Mouse (Mus musculus): Measurements from ENCODE around the gene Ino80b. TPM values are rescaled to one million over a fixed set of nuclear protein-coding genes. Genes with fewer than 3 reads are reported as not detected.

The Ino80b gene
- polyA plus RNA-seq, 1 experiment = 70.3 TPM

DNA sequence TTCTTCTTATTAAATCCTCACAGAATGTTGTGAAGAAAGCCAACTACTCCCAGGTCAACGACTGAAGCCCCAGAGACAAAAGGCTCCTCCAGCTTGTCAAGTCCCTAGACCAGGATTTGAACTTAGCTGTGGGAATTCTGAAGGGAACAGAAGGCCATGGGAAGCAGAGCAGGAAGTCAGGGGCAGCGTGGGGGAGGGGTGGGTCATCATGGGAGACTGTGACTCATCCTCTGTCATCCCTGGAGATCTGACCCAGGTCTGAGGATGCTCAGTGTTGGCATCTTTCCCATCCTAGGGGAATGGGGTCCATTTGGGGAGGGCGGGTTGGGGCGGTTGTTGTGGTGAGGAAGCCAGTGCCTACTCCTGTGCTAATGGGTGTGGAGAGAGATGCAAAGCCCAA, 16.4 kb upstream of the Ino80b start:
- no peaks in the 10 kb centered on the region for H3K27me3 ChIP-seq (ENCODE audit: control insufficient read depth, insufficient read depth, low read length)
- H3K4me1 ChIP-seq (ENCODE audit: control insufficient read depth, insufficient read depth, insufficient read length, low read length) = peaks cover 9% of the 10 kb centered on the region
- H3K4me3 ChIP-seq (ENCODE audit: low read depth, low read length) = no peak overlapping the region
- peaks cover 6% of the 10 kb centered on the region; the same call in 1 of the 2 replicates for H3K36me3 ChIP-seq (ENCODE audit: control insufficient read depth, insufficient read depth, low read length)
- no peak overlapping the region for H3K27ac ChIP-seq (ENCODE audit: insufficient read depth, low read depth, low read length)
- TF ChIP-seq POLR2A (IDR thresholded peaks at IDR 0.05; ENCODE audit: low read depth, low read length) = no peak
- no peak for TF ChIP-seq CTCF (IDR thresholded peaks at IDR 0.05; ENCODE audit: extremely low read depth, insufficient read length, insufficient replicate concordance, low read depth, low read length)
- 67% methylated on average over 4 of the region's 4 CpGs for WGBS

DNA sequence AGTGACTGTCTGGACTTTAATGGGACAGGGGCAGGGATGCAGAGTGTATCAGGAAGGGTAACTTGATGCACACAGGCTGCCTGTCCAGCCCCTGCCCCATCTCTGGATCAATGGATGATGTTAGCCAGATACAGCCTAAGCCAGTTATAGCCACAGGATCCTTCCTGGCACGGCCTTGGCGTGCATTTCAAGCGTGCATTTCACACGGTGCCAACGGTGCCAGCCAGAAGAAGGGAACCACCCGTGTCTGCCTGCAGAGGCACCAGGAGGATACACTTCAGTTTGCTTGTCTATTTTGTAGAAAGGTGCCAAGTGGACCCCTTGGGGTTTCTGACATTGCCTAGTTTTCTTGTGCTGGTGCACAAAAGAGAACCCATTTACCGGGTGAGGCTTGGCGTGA, 14.8 kb upstream of the Ino80b start:
- Histone ChIP-seq H3K4me1 (ENCODE audit: control insufficient read depth, insufficient read depth, insufficient read length, low read length) (peaks cover 11% of the 10 kb centered on the region), H3K4me3 (ENCODE audit: low read depth, low read length) (no peak overlapping the region), H3K27me3 (ENCODE audit: control insufficient read depth, insufficient read depth, low read length) (no peaks in the 10 kb centered on the region), H3K36me3 (ENCODE audit: control insufficient read depth, insufficient read depth, low read length) (peaks cover 6% of the 10 kb centered on the region; the same call in 1 of the 2 replicates), H3K27ac (ENCODE audit: insufficient read depth, low read depth, low read length) (no peak overlapping the region)
- WGBS = 91% methylated on average over 8 of the region's 8 CpGs
- TF ChIP-seq CTCF (IDR thresholded peaks at IDR 0.05; ENCODE audit: extremely low read depth, insufficient read length, insufficient replicate concordance, low read depth, low read length) (no peak), POLR2A (IDR thresholded peaks at IDR 0.05; ENCODE audit: low read depth, low read length) (no peak)

DNA sequence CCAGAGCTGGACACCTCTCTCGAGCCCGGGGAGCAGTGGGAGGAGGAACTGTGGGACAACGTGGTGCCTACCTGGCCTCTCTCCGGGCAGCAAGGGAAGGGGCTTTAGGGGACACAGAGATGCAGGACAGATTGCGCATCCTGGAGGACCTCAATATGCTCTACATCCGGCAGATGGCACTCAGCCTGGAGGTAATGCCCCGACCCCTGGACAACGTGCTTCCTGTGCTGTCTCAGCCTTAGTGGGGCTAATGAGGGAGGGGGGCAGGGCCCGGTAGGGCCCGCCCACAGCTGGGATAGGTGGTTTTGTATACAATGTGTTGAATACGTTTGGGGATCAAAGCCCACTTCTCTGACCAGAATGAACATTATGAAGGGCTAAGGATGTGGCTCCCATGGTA, 12.8 kb upstream of the Ino80b start:
- Histone ChIP-seq H3K27me3 (ENCODE audit: control insufficient read depth, insufficient read depth, low read length) (no peaks in the 10 kb centered on the region), H3K4me1 (ENCODE audit: control insufficient read depth, insufficient read depth, insufficient read length, low read length) (peaks cover 21% of the 10 kb centered on the region), H3K4me3 (ENCODE audit: low read depth, low read length) (peak overlapping the region; percentile 83), H3K36me3 (ENCODE audit: control insufficient read depth, insufficient read depth, low read length) (peaks cover 6% of the 10 kb centered on the region; the same call in 1 of the 2 replicates), H3K27ac (ENCODE audit: insufficient read depth, low read depth, low read length) (peak overlapping the region; percentile 93)
- no peak for TF ChIP-seq POLR2A (IDR thresholded peaks at IDR 0.05; ENCODE audit: low read depth, low read length)
- TF ChIP-seq CTCF (IDR thresholded peaks at IDR 0.05; ENCODE audit: extremely low read depth, insufficient read length, insufficient replicate concordance, low read depth, low read length) = no peak
- WGBS = 9% methylated on average over 11 of the region's 11 CpGs

DNA sequence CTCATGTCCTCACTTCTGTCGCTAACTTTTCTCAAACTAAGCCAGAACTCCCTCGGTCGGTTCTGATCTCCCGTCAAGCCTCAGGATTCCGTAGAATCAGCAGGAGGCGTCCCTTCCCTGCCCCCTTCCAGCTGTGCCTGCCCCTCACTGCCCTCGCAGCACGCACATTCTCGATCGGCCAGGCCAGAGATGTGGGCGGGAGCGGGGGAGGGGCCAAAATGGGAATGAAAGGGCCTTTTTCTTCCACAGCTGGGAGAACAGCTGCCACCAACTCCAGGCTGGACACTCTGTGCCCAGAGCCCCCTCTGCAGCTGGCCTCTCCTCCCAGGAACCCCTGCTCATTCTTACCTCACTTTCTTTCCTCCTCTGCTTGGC, 12.3 kb upstream of the Ino80b start:
- peak overlapping the region; percentile 93 for H3K27ac ChIP-seq (ENCODE audit: insufficient read depth, low read depth, low read length)
- TF ChIP-seq CTCF (IDR thresholded peaks at IDR 0.05; ENCODE audit: extremely low read depth, insufficient read length, insufficient replicate concordance, low read depth, low read length) (peak; percentile 9; the same call in 1 of the 2 replicates), POLR2A (IDR thresholded peaks at IDR 0.05; ENCODE audit: low read depth, low read length) (peak; percentile 45)
- H3K4me1 ChIP-seq (ENCODE audit: control insufficient read depth, insufficient read depth, insufficient read length, low read length) = peaks cover 22% of the 10 kb centered on the region
- 1% methylated on average over 12 of the region's 12 CpGs for WGBS
- no peaks in the 10 kb centered on the region for H3K27me3 ChIP-seq (ENCODE audit: control insufficient read depth, insufficient read depth, low read length)
- H3K4me3 ChIP-seq (ENCODE audit: low read depth, low read length) = peak overlapping the region; percentile 83
- peaks cover 6% of the 10 kb centered on the region; the same call in 1 of the 2 replicates for H3K36me3 ChIP-seq (ENCODE audit: control insufficient read depth, insufficient read depth, low read length)

DNA sequence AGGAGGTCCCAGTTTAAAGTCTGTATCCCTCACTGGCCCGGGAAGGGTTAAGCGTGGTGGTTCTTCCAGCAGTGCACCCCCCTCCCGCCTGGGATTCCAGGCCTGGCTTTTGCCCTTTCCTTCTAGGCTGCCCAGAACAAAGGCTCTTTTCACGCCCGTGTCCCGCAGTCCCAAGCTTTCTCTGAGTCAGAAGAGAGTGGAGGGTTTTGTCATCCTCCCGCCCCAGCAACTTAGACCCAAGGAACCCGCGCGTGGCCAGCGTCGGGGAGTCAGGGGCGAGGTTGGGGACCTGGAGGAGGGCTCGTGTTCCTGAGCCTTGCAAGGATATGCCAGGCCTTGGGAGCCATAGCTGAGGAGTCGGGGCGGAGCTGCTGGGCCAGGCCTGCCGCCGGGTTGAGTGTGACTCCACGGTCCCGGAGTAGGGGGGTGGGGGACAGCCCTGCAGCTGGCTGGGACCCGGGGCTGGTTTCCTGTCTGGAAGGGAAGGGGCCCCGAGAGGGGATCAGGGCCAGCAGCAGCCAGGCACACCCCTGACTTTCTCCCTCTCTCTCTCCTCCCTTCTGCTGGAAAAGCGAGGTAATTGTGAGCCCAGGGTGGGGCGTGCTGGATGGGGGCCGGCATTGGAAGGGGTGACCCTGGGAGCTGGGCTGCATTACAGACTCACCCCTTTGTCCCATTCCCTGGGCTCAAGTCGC, 11.8 kb upstream of the Ino80b start:
- Histone ChIP-seq H3K36me3 (ENCODE audit: control insufficient read depth, insufficient read depth, low read length) (peaks cover 6% of the 10 kb centered on the region; the same call in 1 of the 2 replicates), H3K4me1 (ENCODE audit: control insufficient read depth, insufficient read depth, insufficient read length, low read length) (peaks cover 21% of the 10 kb centered on the region), H3K27ac (ENCODE audit: insufficient read depth, low read depth, low read length) (peak overlapping the region; percentile 93), H3K27me3 (ENCODE audit: control insufficient read depth, insufficient read depth, low read length) (no peaks in the 10 kb centered on the region), H3K4me3 (ENCODE audit: low read depth, low read length) (peak overlapping the region; percentile 83)
- WGBS = 1% methylated on average over 26 of the region's 26 CpGs
- TF ChIP-seq POLR2A (IDR thresholded peaks at IDR 0.05; ENCODE audit: low read depth, low read length) (peak; percentile 41), CTCF (IDR thresholded peaks at IDR 0.05; ENCODE audit: extremely low read depth, insufficient read length, insufficient replicate concordance, low read depth, low read length) (no peak)

DNA sequence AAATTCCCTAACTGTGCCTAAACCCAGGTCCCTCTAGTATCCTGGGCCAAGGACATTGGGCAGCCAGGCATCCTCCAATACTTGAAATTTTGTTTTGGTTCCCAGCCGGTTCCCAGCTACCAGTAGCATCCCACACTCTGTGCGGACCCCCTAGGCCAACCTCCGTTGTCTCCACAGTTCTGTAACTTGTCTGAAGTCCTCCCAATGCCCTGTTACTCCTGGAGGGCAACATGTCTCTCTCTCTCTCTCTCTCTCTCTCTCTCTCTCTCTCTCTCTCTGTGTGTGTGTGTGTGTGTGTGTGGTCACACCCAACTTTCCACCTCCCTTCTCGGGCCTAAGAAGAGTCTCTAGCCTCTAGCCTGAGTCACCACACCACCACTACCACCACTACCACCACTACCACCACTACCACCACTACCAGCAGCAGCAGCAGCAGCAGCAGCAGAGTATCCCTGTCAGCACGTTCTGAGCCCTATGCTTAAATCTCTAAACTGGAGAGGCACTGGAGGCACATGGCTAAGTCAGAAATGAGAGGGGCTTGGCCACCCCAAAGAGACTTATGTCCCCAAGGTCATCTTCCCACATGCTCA, 11.2 kb upstream of the Ino80b start:
- TF ChIP-seq POLR2A (IDR thresholded peaks at IDR 0.05; ENCODE audit: low read depth, low read length) = no peak
- TF ChIP-seq CTCF (IDR thresholded peaks at IDR 0.05; ENCODE audit: extremely low read depth, insufficient read length, insufficient replicate concordance, low read depth, low read length) = no peak
- H3K27me3 ChIP-seq (ENCODE audit: control insufficient read depth, insufficient read depth, low read length) = no peaks in the 10 kb centered on the region
- peak overlapping the region; percentile 83 for H3K4me3 ChIP-seq (ENCODE audit: low read depth, low read length)
- H3K36me3 ChIP-seq (ENCODE audit: control insufficient read depth, insufficient read depth, low read length) = peaks cover 6% of the 10 kb centered on the region; the same call in 1 of the 2 replicates
- WGBS = 15% methylated on average over 5 of the region's 5 CpGs
- peaks cover 21% of the 10 kb centered on the region for H3K4me1 ChIP-seq (ENCODE audit: control insufficient read depth, insufficient read depth, insufficient read length, low read length)
- peak overlapping the region; percentile 93 for H3K27ac ChIP-seq (ENCODE audit: insufficient read depth, low read depth, low read length)

DNA sequence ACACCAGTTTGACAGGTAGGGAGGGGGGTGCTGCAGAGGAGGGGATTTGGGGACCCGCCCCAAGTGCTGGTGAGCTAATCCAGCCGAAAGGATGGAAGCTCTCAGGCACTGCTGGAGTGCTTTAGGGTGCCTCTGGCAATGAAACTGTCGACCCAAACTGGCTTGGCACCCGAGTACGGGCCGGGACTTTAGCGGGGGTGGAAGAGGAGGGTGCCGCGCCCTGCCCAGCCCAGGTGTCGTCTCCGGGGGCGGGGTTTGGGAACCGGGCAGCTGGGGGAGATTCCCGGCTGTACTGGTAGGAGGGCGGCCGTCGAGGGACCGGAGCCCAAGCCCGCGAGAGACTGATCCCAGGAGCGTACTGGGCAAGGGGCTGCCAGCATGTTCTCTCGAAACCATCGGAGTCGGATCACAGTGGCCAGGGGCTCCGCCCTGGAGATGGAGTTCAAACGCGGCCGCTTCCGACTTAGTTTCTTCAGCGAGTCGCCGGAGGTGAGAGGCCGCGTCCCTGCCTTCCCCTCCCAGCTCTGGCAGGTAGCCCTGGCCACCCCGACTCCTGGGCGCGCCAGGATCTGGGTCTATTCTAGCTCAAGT, 10.4 kb upstream of the Ino80b start:
- Histone ChIP-seq H3K4me1 (ENCODE audit: control insufficient read depth, insufficient read depth, insufficient read length, low read length) (peaks cover 27% of the 10 kb centered on the region), H3K27ac (ENCODE audit: insufficient read depth, low read depth, low read length) (peak overlapping the region; percentile 93), H3K4me3 (ENCODE audit: low read depth, low read length) (peak overlapping the region; percentile 83), H3K36me3 (ENCODE audit: control insufficient read depth, insufficient read depth, low read length) (peaks cover 6% of the 10 kb centered on the region; the same call in 1 of the 2 replicates), H3K27me3 (ENCODE audit: control insufficient read depth, insufficient read depth, low read length) (no peaks in the 10 kb centered on the region)
- peak; percentile 39 for TF ChIP-seq POLR2A (IDR thresholded peaks at IDR 0.05; ENCODE audit: low read depth, low read length)
- no peak for TF ChIP-seq CTCF (IDR thresholded peaks at IDR 0.05; ENCODE audit: extremely low read depth, insufficient read length, insufficient replicate concordance, low read depth, low read length)
- WGBS = 3% methylated on average over 37 of the region's 37 CpGs

Data from small intestine, adult 2 months (tissue).